Mouse (Mus musculus) cerebellum, adult 18-20 months (tissue): ENCODE data around the gene Samd8.

ENCODE experiments used
- DNase-seq, 2 experiments: peaks; one replicate each; pipeline ENCODE4 v3.0.0; 2021

The Samd8 gene

GRCm38 (mm10) chr14:21838336-21839017 is 88.1 kb downstream of the Samd8 start:
- DNase-seq: no peak

- no peak for DNase-seq
Observed at GRCm38 (mm10) chr14:21841819-21842592, 91.7 kb downstream of the Samd8 start.

GRCm38 (mm10) chr14:21843263-21843662 is 92.9 kb downstream of the Samd8 start:
- no peak for DNase-seq

- DNase-seq: no peak
Observed at GRCm38 (mm10) chr14:21846827-21847380, 96.6 kb downstream of the Samd8 start.

GRCm38 (mm10) chr14:21847381-21848165 is 97.2 kb downstream of the Samd8 start:
- DNase-seq: peak; percentile 57 to 63
